Mouse (Mus musculus): ENCODE measurements around the gene Pln. TPM values are rescaled to one million over a fixed set of nuclear protein-coding genes. Genes with fewer than 3 reads are reported as not detected.

The Pln gene
- polyA plus RNA-seq, 1 experiment from 2014 or later, result 2.1 TPM

GRCm38 (mm10) chr10:53377096-53377495, 39.6 kb downstream of the Pln start:
- H3K27me3 ChIP-seq, result no peaks in the 10 kb centered on the region
- H3K4me2 ChIP-seq, result 0 out of 2 replicates have a peak overlapping the region, but pooled peaks have one; percentile 2
- no peak for ATAC-seq (ENCODE audit: low FRiP score)
- H3K27ac ChIP-seq, result no peak overlapping the region
- peaks cover 23% of the 10 kb centered on the region for H3K4me1 ChIP-seq
- no peaks in the 10 kb centered on the region; the same call in 1 of the 2 replicates for H3K36me3 ChIP-seq (replicated peaks)
- H3K9me3 ChIP-seq, result no peaks in the 10 kb centered on the region
- no peak overlapping the region for H3K9ac ChIP-seq
- H3K4me3 ChIP-seq (replicated peaks), result no peak overlapping the region

GRCm38 (mm10) chr10:53378296-53378695, 40.8 kb downstream of the Pln start:
- no peak overlapping the region for H3K27ac ChIP-seq
- H3K4me2 ChIP-seq, result peak overlapping the region; percentile 73
- ATAC-seq (ENCODE audit: low FRiP score), result no peak
- peaks cover 23% of the 10 kb centered on the region for H3K4me1 ChIP-seq
- H3K27me3 ChIP-seq, result no peaks in the 10 kb centered on the region
- H3K9ac ChIP-seq, result no peak overlapping the region
- H3K36me3 ChIP-seq (replicated peaks), result no peaks in the 10 kb centered on the region
- peak overlapping the region; percentile 90 for H3K4me3 ChIP-seq (replicated peaks)
- WGBS, result 84% methylated on average over 6 of the region's 6 CpGs
- no peaks in the 10 kb centered on the region for H3K9me3 ChIP-seq

- WGBS, result under 1% methylated on average over 58 of the region's 59 CpGs
- Histone ChIP-seq H3K27me3 (no peaks in the 10 kb centered on the region), H3K27ac (peak overlapping the region; percentile 96), H3K4me2 (peak overlapping the region; percentile 73), H3K36me3 (replicated peaks) (no peaks in the 10 kb centered on the region), H3K9me3 (no peaks in the 10 kb centered on the region), H3K4me1 (peaks cover 23% of the 10 kb centered on the region), H3K9ac (peak overlapping the region; percentile 97), H3K4me3 (replicated peaks) (peak overlapping the region; percentile 90)
- ATAC-seq (ENCODE audit: low FRiP score), result peak; percentile 85
Observed at GRCm38 (mm10) chr10:53378981-53379708, 41.7 kb downstream of the Pln start.

- H3K27ac ChIP-seq, result peak within 1 kb of the TSS; percentile 96
- H3K4me2 ChIP-seq, result peak within 1 kb of the TSS; percentile 73
- H3K4me3 ChIP-seq (replicated peaks), result peak within 1 kb of the TSS; percentile 90
- no peaks in the 10 kb centered on the region for H3K9me3 ChIP-seq
- H3K9ac ChIP-seq, result peak within 1 kb of the TSS; percentile 97
- peaks cover 21% of the 10 kb centered on the region for H3K4me1 ChIP-seq
- ATAC-seq (ENCODE audit: low FRiP score), result peak; percentile 99
- under 1% methylated on average over 31 of the region's 31 CpGs for WGBS
- H3K36me3 ChIP-seq (replicated peaks), result no peaks in the 10 kb centered on the region
- no peaks in the 10 kb centered on the region for H3K27me3 ChIP-seq
Observed at GRCm38 (mm10) chr10:53379709-53380106, 42.2 kb downstream of the Pln start, which contains the start of gene Cep85l. Cep85l (minus strand) TSS chr10:53379947.

GRCm38 (mm10) chr10:53382696-53383365, 45.4 kb downstream of the Pln start:
- Histone ChIP-seq H3K4me3 (replicated peaks) (no peak overlapping the region), H3K27me3 (no peaks in the 10 kb centered on the region), H3K4me1 (peaks cover 14% of the 10 kb centered on the region), H3K4me2 (no peak overlapping the region), H3K36me3 (replicated peaks) (no peaks in the 10 kb centered on the region), H3K9ac (no peak overlapping the region), H3K27ac (no peak overlapping the region), H3K9me3 (no peaks in the 10 kb centered on the region)
- WGBS, result 72% methylated on average over 7 of the region's 7 CpGs
- no peak for ATAC-seq (ENCODE audit: low FRiP score)

GRCm38 (mm10) chr10:53384896-53385295, 47.4 kb downstream of the Pln start:
- no peak overlapping the region for H3K4me3 ChIP-seq (replicated peaks)
- no peaks in the 10 kb centered on the region for H3K27me3 ChIP-seq
- ATAC-seq (ENCODE audit: low FRiP score), result no peak
- no peaks in the 10 kb centered on the region for H3K36me3 ChIP-seq (replicated peaks)
- WGBS, result 90% methylated on average over 1 of the region's 1 CpGs
- peaks cover 5% of the 10 kb centered on the region; the same call in 1 of the 2 replicates for H3K4me1 ChIP-seq
- H3K9ac ChIP-seq, result no peak overlapping the region
- no peak overlapping the region for H3K27ac ChIP-seq
- H3K9me3 ChIP-seq, result no peaks in the 10 kb centered on the region
- no peak overlapping the region for H3K4me2 ChIP-seq

- Histone ChIP-seq H3K27me3 (no peaks in the 10 kb centered on the region), H3K36me3 (replicated peaks) (no peaks in the 10 kb centered on the region), H3K9me3 (no peaks in the 10 kb centered on the region), H3K9ac (no peak overlapping the region), H3K4me1 (no peaks in the 10 kb centered on the region), H3K27ac (no peak overlapping the region), H3K4me3 (replicated peaks) (no peak overlapping the region), H3K4me2 (no peak overlapping the region)
- WGBS, result 85% methylated on average over 5 of the region's 5 CpGs
- no peak for ATAC-seq (ENCODE audit: low FRiP score)
Observed at GRCm38 (mm10) chr10:53385438-53385837, 48.0 kb downstream of the Pln start.

GRCm38 (mm10) chr10:53388227-53388920, 50.9 kb downstream of the Pln start:
- Histone ChIP-seq H3K36me3 (replicated peaks) (no peaks in the 10 kb centered on the region), H3K27ac (no peak overlapping the region), H3K27me3 (no peaks in the 10 kb centered on the region), H3K4me3 (replicated peaks) (no peak overlapping the region), H3K4me1 (no peaks in the 10 kb centered on the region), H3K4me2 (no peak overlapping the region), H3K9ac (no peak overlapping the region), H3K9me3 (no peaks in the 10 kb centered on the region)
- WGBS, result 78% methylated on average over 6 of the region's 6 CpGs
- no peak for ATAC-seq (ENCODE audit: low FRiP score)

GRCm38 (mm10) chr10:53394923-53395629, 57.6 kb downstream of the Pln start:
- no peak for ATAC-seq (ENCODE audit: low FRiP score)
- H3K4me3 ChIP-seq (replicated peaks), result no peak overlapping the region
- H3K27ac ChIP-seq, result no peak overlapping the region
- H3K4me1 ChIP-seq, result peaks cover 10% of the 10 kb centered on the region
- no peaks in the 10 kb centered on the region for H3K9me3 ChIP-seq
- no peaks in the 10 kb centered on the region for H3K36me3 ChIP-seq (replicated peaks)
- H3K27me3 ChIP-seq, result no peaks in the 10 kb centered on the region
- H3K4me2 ChIP-seq, result no peak overlapping the region
- 86% methylated on average over 9 of the region's 9 CpGs for WGBS
- no peak overlapping the region for H3K9ac ChIP-seq

Other genes starting within 250 kb of the Pln start
- 5.3 TPM in 2 replicates for gene Cep85l, start 42.3 kb downstream of the Pln start, polyA plus RNA-seq (2016; fragmentation: Nextera tagmentation; extraction: Ambion mirVana)